Mouse (Mus musculus): Measurements from ENCODE around the gene Atp2c1.

- TF ChIP-seq POLR2A (IDR thresholded peaks at IDR 0.05; ENCODE audit: insufficient read length, low read depth) (no peak), USF1 (IDR thresholded peaks at IDR 0.05; ENCODE audit: low read depth) (no peak), E2F4 (IDR thresholded peaks at IDR 0.05; ENCODE audit: insufficient read depth) (no peak)
Measured at GRCm38 (mm10) chr9:105362181-105362580, 164.9 kb downstream of the Atp2c1 start.
